Mouse (Mus musculus) CH12.LX (cell line): ENCODE measurements at regions not wholly inside any gene's neighbourhood (a gene's known extent, or its start where the extent isn't known, plus 50 kb on each side); places are given as distances from the start of the nearest gene placed in this dataset.

Experiments used
- DNase-seq: peaks from one replicate; pipeline ENCODE4 v3.0.0-alpha.2; 2013; ENCODE audit errors: extremely low read depth
- H3K27ac ChIP-seq: 2 replicates; pipeline ENCODE4 v1.5.1; 2012; ENCODE audit warnings: low read depth, mild to moderate bottlenecking, control low read depth, moderate library complexity; ENCODE audit not compliant: insufficient read depth
- H3K27me3 ChIP-seq: replicated peaks from 2 replicates; pipeline ENCODE3; 2012; ENCODE audit warnings: inconsistent platforms
- H3K36me3 ChIP-seq, 2 experiments: replicated peaks in 1 of 2; 2 replicates each; pipeline versions ENCODE3 to v1.6.1; 2012; ENCODE audit warnings: inconsistent platforms in 1 of 2, low read length in 1 of 2, mild to moderate bottlenecking in 1 of 2, mixed read lengths in 1 of 2, moderate library complexity in 1 of 2; ENCODE audit not compliant: control insufficient read depth in 1 of 2, insufficient read depth in 1 of 2
- H3K4me1 ChIP-seq, 2 experiments: 2 replicates each; pipeline ENCODE4 v1.6.1; 2012; ENCODE audit warnings: inconsistent platforms in 1 of 2, moderate library complexity in 1 of 2; ENCODE audit not compliant: insufficient read depth in 2 of 2, control insufficient read depth in 1 of 2
- H3K4me2 ChIP-seq: 2 replicates; pipeline ENCODE4 v1.6.1; 2012; ENCODE audit warnings: low read depth, mild to moderate bottlenecking, control low read depth; ENCODE audit not compliant: poor library complexity, insufficient read depth, severe bottlenecking
- H3K4me3 ChIP-seq, 3 experiments: fragments of 150-350 bp in 1 of 3; sonication (generic) in 1 of 3; replicated peaks in 1 of 3; 2 replicates each; pipeline versions ENCODE3 to v1.5.1; 2011 to 2012; ENCODE audit warnings: low read depth in 2 of 3, low read length in 2 of 3, mild to moderate bottlenecking in 2 of 3, moderate library complexity in 2 of 3, control low read depth in 1 of 3, improper control_type of control experiment in 1 of 3, inconsistent platforms in 1 of 3, mixed read lengths in 1 of 3; ENCODE audit not compliant: poor library complexity in 1 of 3
- H3K79me2 ChIP-seq: replicated peaks from 2 replicates; pipeline ENCODE4 v1.6.1; 2012; ENCODE audit warnings: mild to moderate bottlenecking, moderate library complexity; ENCODE audit not compliant: control insufficient read depth, poor library complexity, insufficient read depth, severe bottlenecking; ENCODE audit errors: extremely low read depth
- H3K9ac ChIP-seq: 2 replicates; pipeline ENCODE4 v1.6.1; 2012; ENCODE audit warnings: low read depth, mild to moderate bottlenecking, control low read depth, moderate library complexity; ENCODE audit not compliant: insufficient read depth
- H3K9me3 ChIP-seq: replicated peaks from 2 replicates; pipeline ENCODE3; 2012; ENCODE audit warnings: low read length, inconsistent platforms, mixed read lengths
- BHLHE40 ChIP-seq: IDR thresholded peaks from 2 replicates; pipeline ENCODE4 v1.6.1; 2011; ENCODE audit warnings: mild to moderate bottlenecking, low read depth, low read length, improper control_type of control experiment
- E2F4 ChIP-seq: IDR thresholded peaks from 2 replicates; pipeline ENCODE4 v1.6.1; 2011; ENCODE audit warnings: low read depth, low read length, improper control_type of control experiment; ENCODE audit not compliant: insufficient replicate concordance
- ETS1 ChIP-seq: conservative IDR thresholded peaks from 2 replicates; pipeline ENCODE4 v1.6.1; 2012; ENCODE audit warnings: low read depth, mild to moderate bottlenecking, inconsistent platforms, low read length, improper control_type of control experiment, moderate library complexity
- GABPA ChIP-seq: IDR thresholded peaks from 2 replicates; pipeline ENCODE4 v1.6.1; 2012; ENCODE audit warnings: low read depth, low read length, improper control_type of control experiment, inconsistent platforms; ENCODE audit not compliant: insufficient replicate concordance
- IRF4 ChIP-seq: IDR thresholded peaks from 2 replicates; pipeline ENCODE4 v1.6.1; 2014; ENCODE audit warnings: low read depth, mild to moderate bottlenecking, inconsistent platforms, low read length, improper control_type of control experiment
- MAFK ChIP-seq: IDR thresholded peaks from 2 replicates; pipeline ENCODE4 v1.6.1; 2011; ENCODE audit warnings: low read length, improper control_type of control experiment; ENCODE audit not compliant: insufficient replicate concordance
- MAX ChIP-seq: IDR thresholded peaks from 2 replicates; pipeline ENCODE4 v1.6.1; 2011; ENCODE audit warnings: low read length, improper control_type of control experiment
- MEF2A ChIP-seq: IDR thresholded peaks from 2 replicates; pipeline ENCODE4 v1.6.1; 2014; ENCODE audit warnings: low read depth, mild to moderate bottlenecking, inconsistent platforms, low read length, improper control_type of control experiment, borderline replicate concordance
- MXI1 ChIP-seq: IDR thresholded peaks from 2 replicates; pipeline ENCODE4 v1.6.1; 2011; ENCODE audit warnings: mild to moderate bottlenecking, low read depth, low read length, improper control_type of control experiment
- NRF1 ChIP-seq: IDR thresholded peaks from 2 replicates; pipeline ENCODE4 v1.6.1; 2014; ENCODE audit warnings: low read depth, mild to moderate bottlenecking, inconsistent platforms, low read length, improper control_type of control experiment, moderate library complexity
- PAX5 ChIP-seq: IDR thresholded peaks from 2 replicates; pipeline ENCODE4 v1.6.1; 2012; ENCODE audit warnings: low read length, inconsistent platforms, mixed read lengths
- RAD21 ChIP-seq: IDR thresholded peaks from 2 replicates; pipeline ENCODE4 v1.6.1; 2011; ENCODE audit warnings: low read depth, mild to moderate bottlenecking, low read length, improper control_type of control experiment, moderate library complexity
- SIN3A ChIP-seq: IDR thresholded peaks from 2 replicates; pipeline ENCODE4 v1.6.1; 2012; ENCODE audit warnings: low read length, improper control_type of control experiment, inconsistent platforms
- TBP ChIP-seq: conservative IDR thresholded peaks from 2 replicates; pipeline ENCODE4 v1.6.1; 2011; ENCODE audit warnings: low read depth, low read length, improper control_type of control experiment
- TCF12 ChIP-seq: IDR thresholded peaks from 2 replicates; pipeline ENCODE4 v1.6.1; 2014; ENCODE audit warnings: low read depth, mild to moderate bottlenecking, inconsistent platforms, low read length, improper control_type of control experiment
- USF2 ChIP-seq: conservative IDR thresholded peaks from 2 replicates; pipeline ENCODE4 v1.6.1; 2011; ENCODE audit warnings: low read depth, low read length, improper control_type of control experiment
- ZC3H11A ChIP-seq: IDR thresholded peaks from 2 replicates; pipeline ENCODE4 v1.6.1; 2012; ENCODE audit warnings: low read depth, mild to moderate bottlenecking, inconsistent platforms, low read length, improper control_type of control experiment
- ZKSCAN1 ChIP-seq: IDR thresholded peaks from 2 replicates; pipeline ENCODE4 v1.6.1; 2012; ENCODE audit warnings: low read depth, inconsistent platforms, low read length, improper control_type of control experiment, borderline replicate concordance
- ZNF384 ChIP-seq: IDR thresholded peaks from 2 replicates; pipeline ENCODE4 v1.6.1; 2012; ENCODE audit warnings: low read depth, low read length, improper control_type of control experiment, inconsistent platforms
- dilution Hi-C: fragments of 300-500 bp; cut with MboI; formaldehyde crosslinking; loops from 2 replicates; pipeline ENCODE4 v1.14.3; 2020; ENCODE audit warnings: low sequenced_read_pairs; ENCODE audit not compliant: extremely low pct_unique_long_range_greater_than_20kb, extremely low pct_ligation_motif_present
- in situ Hi-C: fragments of 300-500 bp; cut with MboI; formaldehyde crosslinking; loops from 3 replicates; pipeline ENCODE4 v1.14.3; 2019; ENCODE audit warnings: low sequenced_read_pairs, low pct_ligation_motif_present, low pct_unique_long_range_greater_than_20kb, mixed read lengths

DNA sequence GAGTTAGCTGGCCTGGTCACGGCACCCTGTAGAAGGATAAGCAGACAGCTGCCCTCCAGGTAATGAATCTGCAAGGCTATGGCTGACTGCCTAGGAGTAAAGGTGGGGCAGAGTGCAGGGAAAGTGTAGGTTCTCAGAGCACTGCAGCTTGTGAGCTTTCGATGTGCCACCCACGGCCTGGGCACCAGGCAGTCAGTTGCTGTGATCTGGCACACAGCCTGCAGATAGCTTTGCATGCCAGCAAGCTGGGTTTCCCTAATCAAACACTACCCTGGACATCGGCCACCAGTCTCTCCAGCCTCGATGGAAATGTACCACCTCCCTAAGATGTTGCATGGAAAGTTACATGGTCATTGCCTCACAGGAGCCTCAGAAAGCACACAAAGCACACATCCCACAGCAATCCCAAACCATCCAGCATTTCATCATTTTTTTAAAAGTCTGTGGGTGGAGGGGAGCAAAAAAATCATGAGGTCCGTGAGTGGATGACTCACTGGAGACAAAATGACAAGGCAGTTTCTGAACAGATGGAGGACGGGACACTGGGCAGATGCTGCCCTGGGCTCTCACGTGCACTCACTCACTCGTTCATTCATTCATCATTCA is 112.7 kb downstream of the Ets2 start:
- dilution Hi-C loops, result no loop called here
- in situ Hi-C loops, result loop anchor here (10.0 kb wide), 1 partner anchor 120 kb away; no protein-coding TSS in a partner anchor
- TF ChIP-seq ZKSCAN1 (no peak), MEF2A (no peak), ETS1 (peak; percentile 32; the same call in 1 of the 2 replicates), PAX5 (no peak), RAD21 (no peak), ZNF384 (peak; percentile 50; the same call in 1 of the 2 replicates), MAFK (no peak), USF2 (no peak), MAX (no peak), BHLHE40 (peak; percentile 89), IRF4 (peak; percentile 22; the same call in 1 of the 2 replicates), NRF1 (no peak)
- Histone ChIP-seq H3K9ac (no peak overlapping the region), H3K36me3 (no peaks in the 10 kb centered on the region), H3K4me2 (0 out of 2 replicates have a peak overlapping the region, but pooled peaks have one; percentile 3), H3K4me3 (no peak overlapping the region), H3K4me1 (peaks cover 14 to 26% of the 10 kb centered on the region in 2 experiments), H3K9me3 (peaks cover 24% of the 10 kb centered on the region), H3K79me2 (no peaks in the 10 kb centered on the region), H3K27me3 (peaks cover 2% of the 10 kb centered on the region), H3K27ac (no peak overlapping the region)
- no peak for DNase-seq

DNA sequence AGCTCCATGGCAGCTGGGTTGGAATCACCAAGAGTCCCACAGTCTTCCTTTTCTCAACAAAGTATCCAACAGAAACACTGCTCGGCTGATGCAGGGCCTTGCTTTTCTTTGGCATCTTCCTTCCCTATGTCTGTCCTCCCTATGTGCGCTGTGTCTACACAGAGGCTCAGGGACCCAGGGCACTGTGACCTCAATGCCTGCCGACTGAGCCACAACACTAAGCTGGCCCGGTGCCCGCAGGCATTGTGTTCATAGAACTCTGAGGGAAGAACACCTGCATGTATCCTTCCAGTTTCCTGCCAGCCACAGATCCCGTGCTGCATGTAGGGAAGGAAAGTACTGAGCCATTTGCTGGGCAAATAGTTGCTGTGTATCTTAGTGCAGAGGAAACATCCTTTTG is 109.2 kb downstream of the Ets2 start:
- H3K79me2 ChIP-seq, result no peaks in the 10 kb centered on the region
- H3K4me1 ChIP-seq, result peaks cover 19 to 25% of the 10 kb centered on the region in 2 experiments
- in situ Hi-C loops, result loop anchor here (10.0 kb wide), 1 partner anchor 124 kb away; no protein-coding TSS in a partner anchor
- no peak overlapping the region for H3K27ac ChIP-seq
- peaks cover 2% of the 10 kb centered on the region for H3K9me3 ChIP-seq
- no peak for DNase-seq
- H3K27me3 ChIP-seq, result peaks cover 2% of the 10 kb centered on the region
- no peaks in the 10 kb centered on the region for H3K36me3 ChIP-seq
- no peak for TF ChIP-seq ZNF384
- TF ChIP-seq NRF1, result no peak
- no peak for TF ChIP-seq ETS1
- no peak for TF ChIP-seq TBP
- TF ChIP-seq MAX, result no peak
- no peak for TF ChIP-seq E2F4
- TF ChIP-seq GABPA, result no peak
- no peak for TF ChIP-seq ZC3H11A
- no peak for TF ChIP-seq TCF12
- TF ChIP-seq MXI1, result no peak
- TF ChIP-seq SIN3A, result no peak
- no peak overlapping the region for H3K4me3 ChIP-seq
- no peak overlapping the region for H3K9ac ChIP-seq
- no peak overlapping the region for H3K4me2 ChIP-seq
- dilution Hi-C loops, result no loop called here
